Mouse (Mus musculus) regulatory T cell (primary cell): ENCODE data around the gene Met.

Source experiments
- in situ Hi-C: fragments of 300-600 bp; cut with MboI, MseI; formaldehyde crosslinking; loops from one replicate; pipeline ENCODE4 v1.15.1; 2025; ENCODE audit warnings: high pct_unique_total_duplicates

Met gene

GRCm38 (mm10) chr6:17463434-17464280 is at the start of gene Met:
TSS of gene Met (plus strand) at chr6:17463800.
- in situ Hi-C loops: no loop called here

GRCm38 (mm10) chr6:17418226-17418625 is 45.4 kb upstream of the Met start:
- in situ Hi-C loops: no loop called here

- in situ Hi-C loops: no loop called here
These were observed 41.2 kb upstream of the Met start for GRCm38 (mm10) chr6:17422432-17422831.

DNA sequence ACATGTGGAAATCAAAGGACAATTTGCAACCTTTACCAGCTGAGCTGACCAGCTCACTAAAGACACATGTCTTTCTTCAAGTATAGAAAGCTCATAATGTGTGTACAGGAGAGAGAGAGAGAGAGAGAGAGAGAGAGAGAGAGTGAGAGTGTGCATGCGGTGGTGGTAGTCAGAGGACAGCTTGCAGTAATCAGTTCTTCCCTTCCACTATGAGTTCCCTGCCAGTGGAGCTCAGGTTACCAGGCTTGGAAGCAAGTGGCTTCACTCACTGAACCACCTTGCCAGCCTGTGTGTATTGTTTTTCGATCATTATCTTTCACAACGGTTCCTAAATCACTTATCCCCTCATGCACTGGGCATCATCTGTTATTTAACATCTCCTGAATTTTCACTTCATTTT is 34.6 kb upstream of the Met start:
- in situ Hi-C loops: no loop called here

GRCm38 (mm10) chr6:17429611-17430010 is 34.0 kb upstream of the Met start:
- in situ Hi-C loops: no loop called here

- in situ Hi-C loops: no loop called here
These were observed 20.3 kb upstream of the Met start for GRCm38 (mm10) chr6:17443311-17443710.

DNA sequence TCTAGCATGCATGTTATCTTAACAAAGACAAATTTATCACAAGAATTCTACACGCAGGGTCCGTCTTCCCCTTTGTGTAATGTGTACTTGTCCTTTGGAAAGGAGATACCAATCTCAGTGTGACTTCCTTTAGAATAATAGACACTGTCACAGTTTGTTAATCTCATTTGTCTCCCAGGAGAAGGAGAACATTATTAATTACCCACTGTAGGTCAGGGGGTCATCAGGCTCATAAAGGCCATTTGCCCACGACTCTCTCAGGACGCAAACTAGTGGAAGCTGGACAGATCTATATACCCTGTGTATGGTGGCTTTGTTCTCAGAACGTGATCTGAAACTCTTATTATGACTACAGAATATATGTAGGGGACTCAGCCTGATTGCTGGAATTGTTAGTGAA is 12.3 kb upstream of the Met start:
- in situ Hi-C loops: no loop called here

DNA sequence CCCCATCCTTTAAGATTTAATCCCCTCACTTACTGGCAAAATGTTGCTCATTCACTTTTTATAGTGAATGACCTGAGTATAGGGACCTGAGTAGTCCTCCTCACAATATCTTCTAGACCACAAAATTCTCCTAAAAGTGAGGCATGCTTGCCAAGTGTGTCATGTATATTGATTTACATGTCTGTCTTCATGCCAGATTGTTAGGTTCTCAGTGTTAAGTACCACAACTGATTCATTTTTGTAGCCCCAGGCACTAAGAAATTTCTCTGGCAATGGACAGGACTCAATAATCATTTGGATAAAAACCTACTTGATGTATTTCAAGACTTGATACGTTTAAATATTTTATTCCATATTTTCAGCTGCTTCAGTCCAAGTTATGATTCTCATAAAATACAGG is 8.5 kb upstream of the Met start:
- in situ Hi-C loops: no loop called here

GRCm38 (mm10) chr6:17459561-17459960 is 4.0 kb upstream of the Met start:
- in situ Hi-C loops: no loop called here

- in situ Hi-C loops: no loop called here
These were observed 2.2 kb upstream of the Met start for GRCm38 (mm10) chr6:17461435-17461834.

GRCm38 (mm10) chr6:17464281-17465025 is 853 bp downstream of the Met start:
- in situ Hi-C loops: no loop called here

GRCm38 (mm10) chr6:17466526-17466925 is 2.9 kb downstream of the Met start:
- in situ Hi-C loops: no loop called here

- in situ Hi-C loops: no loop called here
These were observed 5.4 kb downstream of the Met start for GRCm38 (mm10) chr6:17468993-17469392.

GRCm38 (mm10) chr6:17473128-17473527 is 9.5 kb downstream of the Met start:
- in situ Hi-C loops: no loop called here

DNA sequence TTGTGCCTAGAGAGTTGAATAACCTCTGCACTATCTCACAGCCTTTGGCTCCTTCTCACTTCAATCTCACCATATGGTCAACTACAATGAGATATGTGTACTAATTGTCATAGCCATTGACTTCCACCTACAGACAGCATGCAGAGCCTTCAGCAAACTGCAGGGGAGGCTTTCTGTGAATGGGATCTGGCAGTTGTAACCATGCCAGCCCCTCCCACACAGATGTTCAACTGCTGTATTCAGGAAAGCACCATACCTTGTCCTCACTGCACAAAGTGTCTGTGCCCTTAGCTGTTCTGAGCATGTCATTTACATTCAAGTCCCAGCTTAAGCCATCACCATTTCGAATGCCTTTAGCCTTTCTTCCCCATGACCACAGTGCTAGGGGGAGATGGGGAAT is 14.2 kb downstream of the Met start:
- in situ Hi-C loops: no loop called here

- in situ Hi-C loops: no loop called here
These were observed 14.7 kb downstream of the Met start for GRCm38 (mm10) chr6:17478252-17478651.

GRCm38 (mm10) chr6:17478838-17479570 is 15.4 kb downstream of the Met start:
- in situ Hi-C loops: no loop called here

- in situ Hi-C loops: no loop called here
These were observed 17.5 kb downstream of the Met start for GRCm38 (mm10) chr6:17481068-17481467.

DNA sequence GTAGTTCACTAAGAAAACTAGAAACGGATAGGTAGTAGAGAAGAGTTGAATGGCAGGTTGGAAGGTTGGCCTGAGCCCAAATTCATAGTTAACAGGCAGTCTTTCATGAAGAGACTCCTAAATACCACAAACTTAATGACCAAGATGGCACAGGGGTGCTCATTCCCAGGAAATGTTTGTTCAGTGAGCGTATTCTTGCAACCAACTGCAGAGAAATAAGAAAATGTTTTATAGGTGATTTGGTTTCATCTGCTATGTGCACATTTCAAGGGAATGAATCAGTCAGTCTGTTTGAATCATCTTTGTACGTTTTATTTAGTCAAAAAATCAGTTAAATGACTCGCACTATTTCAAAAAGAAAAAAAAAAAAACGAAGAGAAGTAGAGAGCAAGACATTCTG is 21.6 kb downstream of the Met start:
- in situ Hi-C loops: no loop called here

- in situ Hi-C loops: no loop called here
These were observed 22.2 kb downstream of the Met start for GRCm38 (mm10) chr6:17485782-17486181.

DNA sequence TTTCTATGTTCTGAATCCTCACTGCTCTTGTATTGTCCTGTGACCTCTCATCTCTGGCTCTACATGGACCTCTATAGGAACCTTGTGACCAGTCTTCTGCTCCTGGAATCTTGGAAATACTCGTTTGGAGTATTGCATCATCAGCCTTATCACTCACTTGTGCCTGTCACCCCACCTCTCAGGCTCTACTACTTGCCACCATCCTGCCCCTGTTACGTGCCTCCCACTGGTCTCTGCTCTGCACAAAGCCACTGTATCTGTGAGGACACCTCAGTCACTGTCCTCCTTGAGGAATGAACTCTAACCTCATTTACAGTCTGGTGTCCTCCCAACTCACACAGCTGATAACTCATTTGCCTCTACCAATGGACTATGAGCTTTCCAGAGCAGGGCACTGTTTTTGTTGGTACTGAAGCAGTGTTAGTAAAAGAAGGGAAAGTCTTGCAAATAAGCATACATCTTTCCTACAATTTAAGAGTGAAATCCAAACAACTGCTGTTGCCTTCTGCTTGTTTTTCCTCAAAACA is 24.8 kb downstream of the Met start:
- in situ Hi-C loops: no loop called here

GRCm38 (mm10) chr6:17490786-17491185 is 27.2 kb downstream of the Met start:
- in situ Hi-C loops: no loop called here
